Mouse (Mus musculus): ENCODE data around the gene Bptf.
"Not testable (repeated sequence)": the region's sequence is repeated elsewhere in the genome, so short reads cannot be mapped to it uniquely, and the experiment has no call there.

Bptf gene

GRCm38 (mm10) chr11:107117789-107118188 lies 14.1 kb downstream of the Bptf start:
- no peak for DNase-seq (ENCODE audit: low read depth, low spot score)

GRCm38 (mm10) chr11:107113881-107114557 lies 17.9 kb downstream of the Bptf start:
- no peak for DNase-seq (ENCODE audit: low read depth, low spot score)

- DNase-seq (ENCODE audit: low read depth, low spot score): peak; percentile 38
Observed at GRCm38 (mm10) chr11:107113112-107113511, 18.8 kb downstream of the Bptf start.

DNA sequence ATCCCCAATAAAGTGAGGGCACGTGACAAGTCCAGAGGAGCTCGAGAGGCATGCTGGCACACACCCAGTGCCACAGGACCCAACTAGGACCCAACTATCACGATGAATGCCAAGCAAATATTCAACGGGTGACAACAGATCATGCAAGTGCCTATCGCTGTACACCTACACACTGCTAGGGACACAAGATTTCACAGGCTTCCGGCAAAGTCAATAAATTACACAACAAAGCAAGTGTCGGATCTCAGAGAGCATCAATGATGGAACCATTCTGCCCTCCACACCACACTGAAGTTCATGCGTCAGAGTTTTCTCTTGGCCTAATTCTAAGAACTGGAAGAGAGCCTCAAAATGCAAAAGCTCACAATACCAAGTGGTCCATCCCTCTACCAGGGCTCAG lies 22.3 kb downstream of the Bptf start:
- no peak for DNase-seq (ENCODE audit: low read depth, low spot score)

- DNase-seq (ENCODE audit: low read depth, low spot score): no peak
Observed at GRCm38 (mm10) chr11:107108892-107109291, 23.0 kb downstream of the Bptf start.

GRCm38 (mm10) chr11:107107725-107108078 lies 24.2 kb downstream of the Bptf start:
- no peak for DNase-seq (ENCODE audit: low read depth, low spot score)

DNA sequence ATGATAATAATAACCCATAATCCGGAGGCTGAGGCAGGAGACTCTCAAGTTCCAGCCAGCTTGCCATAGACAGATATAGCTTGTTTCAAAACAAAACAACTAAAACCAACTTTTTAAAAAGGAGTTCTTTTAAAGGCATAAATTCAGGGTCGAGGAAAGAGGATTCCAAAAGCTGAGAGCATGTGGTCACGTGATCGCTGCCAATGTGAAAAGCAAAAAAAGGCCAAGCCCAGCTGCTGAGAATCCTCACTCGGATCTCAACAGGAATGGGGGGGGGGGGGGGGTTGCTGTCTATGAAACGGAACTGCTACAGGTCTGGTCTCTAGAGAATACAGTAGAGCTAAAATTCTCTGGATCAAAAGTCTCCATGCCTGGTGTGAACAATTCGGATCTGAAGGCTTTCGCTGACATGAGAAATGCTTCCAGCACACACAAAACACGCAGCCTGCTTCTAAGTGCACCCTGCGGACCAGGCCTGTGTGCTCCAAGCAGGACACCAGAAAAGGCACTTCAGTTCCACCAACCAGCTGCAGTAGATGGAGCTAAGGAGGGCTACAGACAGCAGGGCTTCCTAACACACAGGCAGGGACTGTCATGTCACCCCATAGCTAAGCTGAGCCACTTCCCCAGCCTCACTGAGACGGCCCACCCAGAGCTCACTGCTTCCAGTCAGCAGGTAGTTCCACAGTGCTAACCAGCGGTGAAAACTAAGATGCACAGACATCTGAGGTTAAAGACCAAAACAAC lies 24.8 kb downstream of the Bptf start:
- no peak for DNase-seq (ENCODE audit: low read depth, low spot score)

- no peak for DNase-seq (ENCODE audit: low read depth, low spot score)
Observed at GRCm38 (mm10) chr11:107106461-107106860, 25.5 kb downstream of the Bptf start.

- peak; percentile 54 for DNase-seq (ENCODE audit: low read depth, low spot score)
Observed at GRCm38 (mm10) chr11:107105227-107105626, 26.7 kb downstream of the Bptf start.

DNA sequence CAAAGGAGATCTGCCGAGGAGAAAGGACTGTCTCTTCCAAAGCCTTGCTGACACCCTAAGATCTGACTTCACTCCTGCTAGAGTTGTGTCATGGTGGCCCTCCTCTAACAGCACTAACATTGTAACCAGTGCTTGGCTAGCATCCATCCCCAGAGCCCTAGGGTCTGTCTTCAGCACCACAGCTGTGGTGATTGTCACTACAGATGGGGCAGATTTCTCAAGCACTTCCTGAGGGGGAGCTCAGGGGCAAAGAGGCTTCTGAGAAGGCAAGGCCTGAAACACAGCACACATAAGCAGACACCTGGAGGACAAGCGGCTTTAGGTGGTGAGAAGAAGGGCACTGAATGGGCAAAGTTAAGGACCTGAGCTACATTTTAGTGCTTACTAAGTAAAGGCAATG lies 28.2 kb downstream of the Bptf start:
- DNase-seq (ENCODE audit: low read depth, low spot score): no peak

DNA sequence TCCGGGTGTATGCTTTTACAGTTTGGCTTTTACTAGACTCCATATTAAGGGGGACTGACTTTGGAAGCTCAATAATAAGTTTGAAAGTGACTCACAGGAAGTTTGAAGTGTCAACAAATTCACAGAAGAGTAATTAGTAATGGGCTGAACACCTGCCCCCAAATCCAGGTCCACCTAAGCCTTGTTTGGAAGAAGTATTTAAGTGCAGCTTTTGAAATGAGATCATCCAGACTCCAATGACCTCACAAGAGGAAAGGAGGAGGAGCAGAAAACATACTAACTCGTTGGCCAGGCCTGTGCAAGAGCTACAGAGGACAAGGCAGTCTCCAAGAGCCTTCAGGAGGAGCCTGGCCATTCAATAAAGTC lies 28.7 kb downstream of the Bptf start:
- DNase-seq (ENCODE audit: low read depth, low spot score): no peak

- DNase-seq (ENCODE audit: low read depth, low spot score): no peak
Observed at GRCm38 (mm10) chr11:107102465-107103223, 29.3 kb downstream of the Bptf start.

DNA sequence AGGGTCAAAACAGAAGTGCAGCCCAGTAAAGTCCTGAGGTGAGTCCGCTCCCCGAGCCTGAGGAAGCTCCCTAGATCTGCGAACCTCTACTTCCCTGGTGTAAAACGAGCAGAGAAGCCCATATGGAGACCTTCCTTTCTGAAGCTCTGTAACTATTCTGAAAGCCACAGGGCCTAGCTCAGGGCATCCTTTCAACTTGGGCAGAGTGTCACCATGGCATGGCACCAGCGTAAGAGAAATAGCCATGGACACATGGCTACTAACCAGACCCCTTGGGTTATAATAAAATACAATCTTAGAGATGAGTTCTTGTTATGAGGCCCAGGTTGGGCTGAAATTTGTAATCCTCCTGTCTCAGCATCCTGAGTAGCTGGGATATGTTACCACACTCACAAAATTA lies 35.0 kb downstream of the Bptf start:
- DNase-seq (ENCODE audit: low read depth, low spot score): no peak

DNA sequence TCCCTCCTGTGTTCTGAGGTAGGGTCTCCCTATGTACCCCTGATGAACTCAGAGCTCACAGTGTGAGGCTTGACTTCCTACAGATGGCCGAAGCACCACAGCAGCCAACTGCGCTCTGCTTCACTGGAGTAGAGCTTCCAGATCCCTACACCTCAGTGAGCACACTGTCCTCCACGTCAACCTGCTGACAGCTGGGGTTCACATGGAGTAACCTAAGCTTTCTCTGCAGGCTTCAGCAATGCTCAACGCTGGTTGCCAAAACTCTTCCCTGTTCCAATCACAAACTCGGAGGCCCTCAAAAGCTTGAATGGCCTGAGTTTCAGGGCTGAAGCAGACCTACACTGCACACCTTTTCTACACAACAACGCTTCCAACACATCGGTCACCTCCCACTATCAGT lies 38.1 kb downstream of the Bptf start:
- DNase-seq (ENCODE audit: low read depth, low spot score): peak; percentile 63

DNA sequence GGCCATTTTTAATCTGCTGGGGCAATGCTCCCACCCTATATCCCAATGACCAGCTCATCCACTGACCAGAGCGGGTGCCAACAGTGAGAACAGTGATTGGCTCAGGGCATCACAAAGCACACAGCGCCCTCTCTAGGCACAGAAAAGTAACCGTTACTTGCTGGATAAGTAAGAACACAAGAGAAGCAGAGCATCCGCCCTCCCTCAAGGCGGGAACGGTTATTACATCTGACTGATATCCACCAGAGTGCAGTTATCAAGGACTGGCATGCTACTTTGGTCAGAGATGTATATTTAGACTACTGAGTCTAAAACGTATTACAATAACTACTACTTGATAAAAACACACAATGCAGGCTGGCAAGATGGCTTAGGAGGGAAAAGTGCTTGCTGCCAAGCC lies 39.3 kb downstream of the Bptf start:
- DNase-seq (ENCODE audit: low read depth, low spot score): no peak

GRCm38 (mm10) chr11:107085866-107086265 lies 46.1 kb downstream of the Bptf start:
- no peak for DNase-seq (ENCODE audit: low read depth, low spot score)

DNA sequence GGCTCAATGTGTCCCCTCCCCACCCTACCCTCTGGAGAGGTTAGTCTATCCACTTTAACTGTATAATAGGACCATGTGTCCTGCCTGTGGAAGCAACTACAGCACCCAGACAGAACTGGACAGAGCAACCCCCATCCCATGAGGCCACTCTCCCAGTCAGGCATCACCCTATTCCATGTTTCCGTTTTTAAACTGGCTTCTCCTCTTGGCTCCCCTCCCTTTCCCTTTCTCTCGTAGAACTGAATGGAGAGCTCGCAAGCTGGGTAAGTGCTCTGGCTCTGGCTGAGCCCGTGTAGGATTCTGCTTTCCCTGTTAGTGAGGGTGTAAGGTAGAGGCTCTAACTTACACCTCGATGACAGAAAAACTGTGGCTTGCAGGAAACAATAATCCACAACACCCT lies 48.4 kb downstream of the Bptf start:
- no peak for DNase-seq (ENCODE audit: low read depth, low spot score)

DNA sequence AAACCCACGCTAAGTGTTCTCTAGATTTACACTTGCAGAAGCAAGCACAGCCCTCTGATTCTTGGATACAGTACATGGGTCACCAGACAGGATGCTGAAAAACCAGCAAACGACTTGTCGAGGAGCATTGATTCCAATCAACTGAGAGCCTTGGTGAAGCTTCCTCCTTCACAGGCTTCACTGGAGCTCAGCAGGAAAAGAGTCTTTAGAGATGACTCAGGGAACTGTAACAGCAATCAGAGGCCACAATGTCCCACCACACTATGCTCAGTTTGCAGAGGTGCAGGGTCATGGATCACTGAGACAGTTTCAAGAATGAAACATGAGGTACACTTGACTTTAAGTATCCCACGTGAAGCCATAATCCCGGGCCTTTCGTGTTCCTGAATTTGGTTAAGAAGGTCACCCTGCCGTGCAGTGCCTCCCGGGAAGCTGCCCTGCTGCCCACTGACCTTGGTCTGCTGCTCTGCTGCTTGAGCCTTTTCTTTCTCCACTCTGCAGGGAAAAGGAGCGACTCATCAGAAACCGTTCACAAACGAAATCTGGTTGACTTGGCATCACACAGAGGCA lies 66.6 kb downstream of the Bptf start:
- DNase-seq (ENCODE audit: low read depth, low spot score): no peak

GRCm38 (mm10) chr11:107064590-107064989 lies 67.3 kb downstream of the Bptf start:
- no peak for DNase-seq (ENCODE audit: low read depth, low spot score)

DNA sequence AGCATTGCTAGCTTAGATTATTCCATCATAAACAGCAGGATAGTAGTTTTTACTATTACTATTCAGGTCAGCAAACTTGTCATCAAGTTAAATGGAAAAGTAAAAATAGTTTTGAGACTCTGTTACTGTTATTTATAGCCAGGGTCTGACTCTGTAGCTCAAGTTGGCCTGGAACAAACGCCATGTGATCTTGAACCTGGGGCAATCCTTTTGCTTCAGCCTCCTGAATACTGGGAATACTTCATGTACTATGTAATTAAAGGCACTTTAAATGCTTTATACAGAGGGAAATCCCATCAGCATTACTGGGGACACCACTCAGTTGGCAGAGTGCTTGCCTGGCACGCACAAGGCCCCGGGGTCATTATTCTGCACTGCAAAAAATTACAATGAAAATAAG lies 68.9 kb downstream of the Bptf start:
- DNase-seq (ENCODE audit: low read depth, low spot score): peak; percentile 18

DNA sequence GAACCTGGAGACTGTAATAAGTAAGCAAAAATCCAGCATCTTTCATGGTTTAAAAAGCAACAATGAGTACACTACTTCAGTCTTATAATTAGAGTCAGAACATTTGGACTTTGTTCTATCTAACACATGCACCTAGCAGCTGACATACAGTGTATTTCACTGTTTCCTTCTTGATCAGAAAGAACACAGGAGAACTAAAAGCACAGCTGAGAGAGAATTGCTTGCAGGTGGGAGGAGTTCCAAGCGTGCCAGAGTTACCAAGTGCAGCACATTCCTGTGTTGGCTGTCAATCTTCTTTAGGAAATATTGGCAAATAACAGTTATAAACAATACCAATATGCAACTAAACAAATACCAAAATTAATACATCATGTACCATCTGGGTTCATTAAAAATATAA lies 71.0 kb downstream of the Bptf start:
- no peak for DNase-seq (ENCODE audit: low read depth, low spot score)

GRCm38 (mm10) chr11:107059634-107060033 lies 72.3 kb downstream of the Bptf start:
- DNase-seq (ENCODE audit: low read depth, low spot score): not testable (repeated sequence)
